Comparison of ENCODE assay signal across 31 mouse cellular contexts in the genomic region with DNA sequence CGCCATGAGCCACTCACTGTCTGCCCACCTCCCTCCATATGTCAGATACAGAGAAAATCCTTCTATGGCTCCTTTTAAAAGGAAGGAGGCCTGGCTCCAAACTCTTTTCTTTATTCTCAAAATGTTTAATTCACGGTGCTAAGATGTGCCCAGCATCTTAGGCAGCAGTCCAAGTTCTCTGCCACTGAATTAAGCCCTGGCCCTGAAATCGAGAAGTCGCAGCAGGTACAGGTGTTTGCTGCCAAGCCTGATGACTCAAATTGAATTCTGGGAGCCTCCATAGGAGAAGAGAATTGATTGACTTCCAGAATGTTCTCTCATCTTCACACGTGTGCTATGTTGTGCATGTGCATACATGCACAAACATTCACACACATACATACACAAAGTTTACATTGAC. TPM values are rescaled to one million over a fixed set of nuclear protein-coding genes. Genes with fewer than 3 reads are reported as not detected.
DNase-seq lines count a peak whose midpoint lies in the region; ATAC-seq and TF ChIP-seq lines count a peak whose summit lies in the region.
"Had no signal": no experiment of that assay in that cellular context is flagged by ENCODE, and none has a peak within 500 bp of the region (broad histone marks: within the 10 kb centered on the region; RNA-seq: fewer than 3 reads in every experiment).

No protein-coding gene starts in this region.

- no peak overlapping the region for H3K27ac ChIP-seq in hindbrain, postnatal 0 days
- H3K27ac ChIP-seq: embryonic facial prominence, embryonic 12.5 days; embryonic facial prominence, embryonic 15.5 days; heart, embryonic 13.5 days; hindbrain, embryonic 14.5 days; kidney, embryonic 15.5 days had no signal

- H3K4me3 ChIP-seq in hindbrain, postnatal 0 days (ENCODE audit: low read length) = no peak overlapping the region
- H3K4me3 ChIP-seq: embryonic facial prominence, embryonic 12.5 days; embryonic facial prominence, embryonic 15.5 days; heart, embryonic 13.5 days; kidney, embryonic 15.5 days had no signal

- peaks cover 64% of the 10 kb centered on the region for H3K36me3 ChIP-seq in hindbrain, postnatal 0 days (ENCODE audit: insufficient read depth, low read length)

- no peak; the same call in 1 of the 2 replicates for ATAC-seq in cerebellum, adult (ENCODE audit: insufficient number of reproducible peaks, low FRiP score, low TSS enrichment)
- ATAC-seq in hindbrain, postnatal 0 days = no peak
- ATAC-seq: forebrain, embryonic 14.5 days; forebrain, postnatal 0 days; intestine, postnatal 0 days; Patski had no signal

- H3K9ac ChIP-seq in hindbrain, postnatal 0 days (replicated peaks; ENCODE audit: low read length) = no peak overlapping the region
- H3K9ac ChIP-seq: embryonic facial prominence, embryonic 12.5 days; embryonic facial prominence, embryonic 15.5 days; forebrain, postnatal 0 days; heart, embryonic 13.5 days; hindbrain, embryonic 14.5 days; kidney, embryonic 15.5 days had no signal

- DNase-seq in cerebellum, adult 11-12 months = peak; percentile 54
- DNase-seq in cerebellum, adult 8-10 months = peak; percentile 29
- peak; percentile 28 to 44 for DNase-seq in cerebellum, postnatal 10 days
- DNase-seq in cerebellum, postnatal 36 days = peak; percentile 37 to 47
- DNase-seq in right cerebral cortex, postnatal 36 days (ENCODE audit: low spot score in 2 of 2) = no peak
- no peak for DNase-seq in embryo, embryonic 10 days (ENCODE audit: low spot score)
- no peak for DNase-seq in hindbrain, postnatal 0 days (ENCODE audit: low spot score)
- DNase-seq: adrenal gland, postnatal 14 days; B cell, adult 2 months; forebrain, postnatal 0 days; gastrocnemius, postnatal 25 days; heart, adult 18-20 months; heart, postnatal 14 days; heart, postnatal 4 days; kidney, adult 2 months had no signal

- no peaks in the 10 kb centered on the region for H3K27me3 ChIP-seq in hindbrain, postnatal 0 days (ENCODE audit: insufficient read depth, low read length)
- H3K27me3 ChIP-seq: CH12.LX; embryonic facial prominence, embryonic 12.5 days; embryonic facial prominence, embryonic 15.5 days; heart, embryonic 13.5 days; kidney, embryonic 15.5 days; Patski had no signal

- H3K9me3 ChIP-seq in hindbrain, postnatal 0 days (ENCODE audit: low read length) = no peaks in the 10 kb centered on the region
- H3K9me3 ChIP-seq: embryonic facial prominence, embryonic 12.5 days; embryonic facial prominence, embryonic 15.5 days; G1E; heart, embryonic 13.5 days; kidney, embryonic 15.5 days had no signal

- H3K4me2 ChIP-seq in hindbrain, postnatal 0 days (ENCODE audit: low read depth, low read length) = no peak overlapping the region
- H3K4me2 ChIP-seq: embryonic facial prominence, embryonic 12.5 days; embryonic facial prominence, embryonic 15.5 days; heart, embryonic 13.5 days; hindbrain, embryonic 14.5 days; kidney, embryonic 15.5 days had no signal

- H3K4me1 ChIP-seq in hindbrain, postnatal 0 days (ENCODE audit: insufficient read depth, low read length) = no peaks in the 10 kb centered on the region
- H3K4me1 ChIP-seq: embryonic facial prominence, embryonic 12.5 days; embryonic facial prominence, embryonic 15.5 days; heart, embryonic 13.5 days; kidney, embryonic 15.5 days had no signal

- 79% methylated on average over 5 of the region's 5 CpGs for WGBS in hindbrain, postnatal 0 days

- no peak for TF ChIP-seq CTCF in hindbrain, postnatal 0 days (IDR thresholded peaks at IDR 0.05; ENCODE audit: low read depth)

RNA-seq across cellular contexts. Expression of a gene that starts 21.0 kb away (rescaled TPM):
- not detected in 2 replicates for total RNA-seq in hindbrain, postnatal 0 days (2014; rRNA removed)
- polyA plus RNA-seq in hindbrain, postnatal 0 days (2015; fragmentation: Nextera tagmentation; extraction: Ambion mirVana) = not detected in 2 replicates
- total RNA-seq: adrenal gland, adult 18-20 months; adrenal gland, postnatal 14 days; CH12.LX; forebrain, postnatal 0 days; gastrocnemius, adult 8-10 months; heart, adult 18-20 months; heart, postnatal 14 days; heart, postnatal 4 days had no signal
- polyA plus RNA-seq: brain, embryonic 14.5 days; forebrain, embryonic 14.5 days; forebrain, postnatal 0 days; G1E; gonadal fat pad, adult 2 months; heart, embryonic 13.5 days; heart, embryonic 16.5 days; hindbrain, embryonic 14.5 days; intestine, postnatal 0 days; Patski had no signal

RNA-seq across cellular contexts. Expression of a gene that starts 27.7 kb away (rescaled TPM):
- 64.4 and 69.0 TPM in 2 replicates for total RNA-seq in hindbrain, postnatal 0 days (2014; rRNA removed)
- 59.0 and 66.6 TPM in 2 replicates for polyA plus RNA-seq in hindbrain, postnatal 0 days (2015; fragmentation: Nextera tagmentation; extraction: Ambion mirVana)

RNA-seq across cellular contexts. Expression of a gene that starts 54.5 kb away (rescaled TPM):
- 5.6 and 10.7 TPM in 2 replicates for total RNA-seq in hindbrain, postnatal 0 days (2014; rRNA removed)
- polyA plus RNA-seq in hindbrain, postnatal 0 days (2015; fragmentation: Nextera tagmentation; extraction: Ambion mirVana) = 1.9 and 2.8 TPM in 2 replicates

Comparison
In these comparisons a context has a peak if more than half of its experiments do, and no peak if none do; other contexts are left out.
1. DNase-seq: peak in cerebellum, adult 11-12 months (single experiment), cerebellum, adult 8-10 months (single experiment), cerebellum, postnatal 10 days (2 of 2) and cerebellum, postnatal 36 days (2 of 2); none in right cerebral cortex, postnatal 36 days (0 of 2), embryo, embryonic 10 days (single experiment) and hindbrain, postnatal 0 days (single experiment).